Mouse (Mus musculus): ENCODE results near the gene Aamdc. TPM values are rescaled to one million over a fixed set of nuclear protein-coding genes. Genes with fewer than 3 reads are reported as not detected.

The Aamdc gene
- total RNA-seq, 2 experiments from 2014 or later, result 24.7 to 24.8 TPM

DNA sequence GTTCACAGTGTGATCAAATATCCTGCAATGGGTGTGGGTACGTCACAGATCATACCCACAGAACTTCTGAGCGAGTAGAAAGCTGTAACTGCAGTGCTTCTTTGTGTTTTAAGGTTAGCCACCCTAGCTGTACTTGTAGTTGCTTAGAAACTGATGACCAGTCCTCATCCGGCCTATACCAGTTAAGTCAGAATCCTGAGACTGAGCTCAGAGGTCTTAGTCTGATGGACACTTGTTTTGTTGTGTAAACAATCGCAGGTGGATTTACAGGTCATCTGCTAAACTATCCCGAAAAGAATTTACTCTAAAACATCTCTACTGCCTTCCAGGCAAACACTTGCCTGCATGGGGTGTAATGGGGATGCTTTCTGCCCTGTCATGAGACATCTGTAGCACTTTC is 42.7 kb downstream of the Aamdc start:
- intact Hi-C loops (cut with DNase I), result no loop called here
- DNase-seq (ENCODE audit: extremely low spot score in 1 of 2, low spot score in 2 of 2), result no peak

GRCm38 (mm10) chr7:97535531-97535930 is 43.8 kb downstream of the Aamdc start:
- no peak for DNase-seq (ENCODE audit: extremely low spot score in 1 of 2, low spot score in 2 of 2)
- intact Hi-C loops (cut with DNase I), result no loop called here

- intact Hi-C loops (cut with DNase I), result no loop called here
- DNase-seq (ENCODE audit: extremely low spot score in 1 of 2, low spot score in 2 of 2), result peak in 1 of 2 experiments; percentile 8
Observed at GRCm38 (mm10) chr7:97519935-97520334, 59.4 kb downstream of the Aamdc start.

GRCm38 (mm10) chr7:97514786-97515185 is 64.5 kb downstream of the Aamdc start:
- no peak for DNase-seq (ENCODE audit: extremely low spot score in 1 of 2, low spot score in 2 of 2)
- intact Hi-C loops (cut with DNase I), result no loop called here

DNA sequence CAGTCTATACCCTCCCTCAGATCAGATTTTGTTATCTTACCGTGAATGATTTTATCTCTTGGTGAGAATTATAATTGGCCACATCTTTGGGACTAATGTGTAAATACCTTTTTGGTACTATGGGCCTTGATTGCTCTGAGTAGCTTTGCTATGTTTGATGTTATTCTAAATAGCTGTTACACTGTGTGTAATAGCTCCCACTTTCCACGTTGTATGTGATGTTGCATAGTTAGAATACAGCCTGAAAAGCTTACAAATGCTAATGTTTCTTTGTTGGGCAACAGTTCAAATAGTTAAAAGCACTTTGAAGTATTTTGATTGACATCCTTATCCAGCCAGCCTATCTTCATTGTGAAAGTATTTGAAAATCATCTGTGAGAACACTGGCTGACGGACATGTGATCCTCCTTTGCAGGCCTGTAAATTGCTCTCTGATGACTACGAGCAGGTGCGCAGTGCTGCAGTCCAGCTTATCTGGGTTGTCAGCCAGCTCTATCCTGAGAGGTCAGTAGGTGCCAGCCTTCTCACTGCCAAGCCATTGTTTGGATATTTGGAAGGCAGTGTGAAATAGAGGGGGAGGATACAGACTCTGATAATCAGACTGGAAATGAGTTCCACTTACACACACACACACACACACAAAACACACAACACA is 78.6 kb downstream of the Aamdc start:
- DNase-seq (ENCODE audit: extremely low spot score in 1 of 2, low spot score in 2 of 2), result no peak
- intact Hi-C loops (cut with DNase I), result no loop called here

Other genes starting within 250 kb of the Aamdc start
- gene Usp35, start 247.5 kb downstream of the Aamdc start, total RNA-seq (2021), result 10 to 100 TPM in 1 of 2 experiments, 1 to 10 TPM in 1; 9.7 to 12.0 TPM
- gene Kctd21, start 247.2 kb downstream of the Aamdc start, total RNA-seq (2021), result 1 to 10 TPM; 7.4 to 7.6 TPM
- 10 to 100 TPM in 1 of 2 experiments, 1 to 10 TPM in 1; 9.5 to 12.2 TPM for gene Alg8, start 207.9 kb downstream of the Aamdc start, total RNA-seq (2021)
- 100 to 1,000 TPM; 254 to 277 TPM for gene Ndufc2, start 179.5 kb downstream of the Aamdc start, total RNA-seq (2021)
- 1 to 10 TPM; 4.7 to 8.4 TPM for gene Thrsp, start 161.8 kb downstream of the Aamdc start, total RNA-seq (2021)
- 1 to 10 TPM; 2.3 to 2.7 TPM for gene Kctd14, start 128.2 kb downstream of the Aamdc start, total RNA-seq (2021)
- 10 to 100 TPM; 25.9 to 26.0 TPM for gene Ints4, start 98.5 kb downstream of the Aamdc start, total RNA-seq (2021)
- 10 to 100 TPM; 36.6 to 38.0 TPM for gene Rsf1, start 392 bp upstream of the Aamdc start, total RNA-seq (2021)
- 10 to 100 TPM; 72.0 to 78.5 TPM for gene Clns1a, start 117.1 kb upstream of the Aamdc start, total RNA-seq (2021)
- 10 to 100 TPM; 22.4 to 24.4 TPM for gene Aqp11, start 158.8 kb upstream of the Aamdc start, total RNA-seq (2021)
- gene Pak1, start 209.0 kb upstream of the Aamdc start, total RNA-seq (2021), result 100 to 1,000 TPM; 196 to 202 TPM

Data from left cerebral cortex, postnatal 10 days (tissue).